ENCODE assay signal across 12 mouse cellular contexts in genomic region chr10:76067674-76068613, GRCm38 (mm10). TPM values are rescaled to one million over a fixed set of nuclear protein-coding genes. Genes with fewer than 3 reads are reported as not detected.
A peak's percentile ranks its signal among the peaks of the same experiment; 100 is the strongest.
DNase-seq lines count a peak whose midpoint lies in the region; ATAC-seq lines count a peak whose summit lies in the region.
"Had no signal": no experiment of that assay in that cellular context is flagged by ENCODE, and none has a peak within 500 bp of the region (broad histone marks: within the 10 kb centered on the region; RNA-seq: fewer than 3 reads in every experiment).

No protein-coding gene starts in this region.

- intact Hi-C loops in gastrocnemius, postnatal 14 days (cut with DNase I; ENCODE audit: low total_unique reads) = no loop called here

- DNase-seq in layer of hippocampus, postnatal 10 days (ENCODE audit: low spot score in 2 of 2) = peak; percentile 4 to 18
- no peak for DNase-seq in layer of hippocampus, adult 8-10 months (ENCODE audit: low spot score in 2 of 2)
- peak; percentile 76 for DNase-seq in cerebellum, adult 9-10 months
- peak; percentile 24 for DNase-seq in retina, embryonic 14.5 days (ENCODE audit: low spot score)
- DNase-seq in heart, adult 9 months (ENCODE audit: low spot score in 2 of 2) = no peak
- DNase-seq in gastrocnemius, postnatal 14 days = no peak
- DNase-seq in spleen, postnatal 36 days (ENCODE audit: low spot score in 2 of 2) = no peak
- DNase-seq: lung, postnatal 36 days had no signal

- H3K27me3 ChIP-seq in kidney, embryonic 16.5 days (ENCODE audit: insufficient read depth, low read length) = no peaks in the 10 kb centered on the region

- ATAC-seq in kidney, embryonic 16.5 days (ENCODE audit: low FRiP score, low TSS enrichment) = peak; percentile 88

- no peak overlapping the region for H3K9ac ChIP-seq in kidney, embryonic 16.5 days (replicated peaks; ENCODE audit: low read length)

- H3K4me3 ChIP-seq in kidney, embryonic 16.5 days (ENCODE audit: low read length) = no peak overlapping the region

- H3K4me2 ChIP-seq in kidney, embryonic 16.5 days (replicated peaks; ENCODE audit: low read depth, low read length) = peak overlapping the region; percentile 19; the same call in 1 of the 2 replicates

- no peaks in the 10 kb centered on the region for H3K9me3 ChIP-seq in kidney, embryonic 16.5 days (ENCODE audit: low read length)

- H3K36me3 ChIP-seq in kidney, embryonic 16.5 days (ENCODE audit: insufficient read depth, low read length) = no peaks in the 10 kb centered on the region

- WGBS in kidney, embryonic 16.5 days = 18% methylated on average over 12 of the region's 12 CpGs

- peak overlapping the region; percentile 85 for H3K27ac ChIP-seq in kidney, embryonic 16.5 days (ENCODE audit: low read length)

- H3K4me1 ChIP-seq in kidney, embryonic 16.5 days (ENCODE audit: insufficient read depth, low read length) = peaks cover 4% of the 10 kb centered on the region; the same call in 1 of the 2 replicates

RNA-seq across cellular contexts. Expression of gene Zfp280b, which starts 35.5 kb away (rescaled TPM):
- 10 to 100 TPM in 1 of 2 experiments, 1 to 10 TPM in 1; 9.1 to 11.2 TPM for total RNA-seq in layer of hippocampus, postnatal 10 days (2021)
- 10 to 100 TPM; 13.3 to 18.0 (median 16.6) TPM for total RNA-seq in layer of hippocampus, adult 8-10 months (2022)
- polyA plus RNA-seq in kidney, embryonic 16.5 days (2015; fragmentation: Nextera tagmentation; extraction: Ambion mirVana) = 22.9 and 25.1 TPM in 2 replicates
- total RNA-seq in gastrocnemius, postnatal 14 days (2021) = 1 to 10 TPM; 7.5 TPM

RNA-seq across cellular contexts. Expression of gene Slc5a4b, which starts 42.8 kb away (rescaled TPM):
- total RNA-seq in layer of hippocampus, postnatal 10 days (2021) = under 1 TPM in 1 of 2 experiments, not detected in 1; 0.09 TPM
- not detected for total RNA-seq in layer of hippocampus, adult 8-10 months (2022)
- polyA plus RNA-seq in kidney, embryonic 16.5 days (2015; fragmentation: Nextera tagmentation; extraction: Ambion mirVana) = 0.12 and 0.15 TPM in 2 replicates
- not detected for total RNA-seq in gastrocnemius, postnatal 14 days (2021)
- total RNA-seq: common myeloid progenitor, adult 5-6 weeks; MEL had no signal
- polyA plus RNA-seq: heart, embryonic 14.5 days had no signal

Comparison
In these comparisons a context has a peak if more than half of its experiments do, and no peak if none do; other contexts are left out.
1. DNase-seq: peak in layer of hippocampus, postnatal 10 days (2 of 2), cerebellum, adult 9-10 months (single experiment) and retina, embryonic 14.5 days (single experiment); none in layer of hippocampus, adult 8-10 months (0 of 2), heart, adult 9 months (0 of 2), gastrocnemius, postnatal 14 days (single experiment) and spleen, postnatal 36 days (0 of 2).